22 mouse cellular contexts compared by ENCODE assay signal in genomic region chr2:79567413-79567934, GRCm38 (mm10).
A peak's percentile ranks its signal among the peaks of the same experiment; 100 is the strongest.
DNase-seq lines count a peak whose midpoint lies in the region; ATAC-seq and TF ChIP-seq lines count a peak whose summit lies in the region.
"Had no signal": no experiment of that assay in that cellular context is flagged by ENCODE, and none has a peak within 500 bp of the region (broad histone marks: within the 10 kb centered on the region; RNA-seq: fewer than 3 reads in every experiment).

No protein-coding gene starts in this region.

- H3K27me3 ChIP-seq in C2C12 (ENCODE audit: control insufficient read depth, insufficient read depth, insufficient read length) = no peaks in the 10 kb centered on the region
- no peaks in the 10 kb centered on the region for H3K27me3 ChIP-seq in heart, embryonic 15.5 days
- H3K27me3 ChIP-seq: forebrain, embryonic 12.5 days; hindbrain, embryonic 12.5 days; limb, embryonic 13.5 days; liver, embryonic 13.5 days had no signal

- H3K79me3 ChIP-seq in C2C12 (ENCODE audit: low read depth) = no peaks in the 10 kb centered on the region

- intact Hi-C loops in heart, postnatal 14 days (cut with DNase I) = loop anchor here (5.0 kb wide), 1 partner anchor 55 kb away; no protein-coding TSS in a partner anchor
- intact Hi-C loops in left cerebral cortex, postnatal 4 days (cut with DNase I) = no loop called here

- 57% methylated on average over 3 of the region's 3 CpGs for WGBS in heart, embryonic 15.5 days

- H3K9me3 ChIP-seq in heart, embryonic 15.5 days (replicated peaks) = no peaks in the 10 kb centered on the region
- H3K9me3 ChIP-seq: embryonic facial prominence, embryonic 10.5 days; forebrain, embryonic 12.5 days; hindbrain, embryonic 12.5 days; limb, embryonic 13.5 days; liver, embryonic 13.5 days had no signal

- no peak overlapping the region for H3K4me2 ChIP-seq in heart, embryonic 15.5 days
- H3K4me2 ChIP-seq: forebrain, embryonic 12.5 days; hindbrain, embryonic 12.5 days; limb, embryonic 13.5 days; liver, embryonic 13.5 days; lung, embryonic 14.5 days had no signal

- H3K36me3 ChIP-seq in C2C12 (ENCODE audit: control insufficient read depth, insufficient read depth) = no peaks in the 10 kb centered on the region
- no peaks in the 10 kb centered on the region for H3K36me3 ChIP-seq in heart, embryonic 15.5 days
- H3K36me3 ChIP-seq: embryonic facial prominence, embryonic 10.5 days; forebrain, embryonic 12.5 days; hindbrain, embryonic 12.5 days; limb, embryonic 13.5 days; liver, embryonic 13.5 days had no signal

- TF ChIP-seq CTCF in C2C12 (IDR thresholded peaks at IDR 0.05; ENCODE audit: control insufficient read depth, insufficient read depth, insufficient read length) = no peak

- peaks cover 36% of the 10 kb centered on the region for H3K4me1 ChIP-seq in heart, embryonic 15.5 days (replicated peaks)
- H3K4me1 ChIP-seq: limb, embryonic 13.5 days; liver, embryonic 13.5 days had no signal

- no peak overlapping the region for H3ac ChIP-seq in C2C12 (ENCODE audit: control insufficient read depth, insufficient read length, low read depth)

- peak; percentile 62; the same call in 1 of the 2 replicates for ATAC-seq in heart, embryonic 15.5 days (replicated peaks; ENCODE audit: insufficient number of reproducible peaks, insufficient read depth, low FRiP score, low read depth)
- ATAC-seq: inflammation-experienced regulatory T-cells, adult 6 months; midbrain, embryonic 16.5 days had no signal

- H3K79me2 ChIP-seq in C2C12 (ENCODE audit: control insufficient read depth, insufficient read depth) = no peaks in the 10 kb centered on the region

- H3K9ac ChIP-seq in heart, embryonic 15.5 days = no peak overlapping the region
- H3K9ac ChIP-seq: forebrain, embryonic 12.5 days; hindbrain, embryonic 12.5 days; limb, embryonic 13.5 days; liver, embryonic 13.5 days; lung, embryonic 14.5 days had no signal

- peak; percentile 74 for DNase-seq in heart, adult 11 months
- no peak for DNase-seq in heart, postnatal 14 days
- DNase-seq in R1 (ENCODE audit: low read depth, low spot score) = peak; percentile 13
- DNase-seq in left cerebral cortex, postnatal 4 days = no peak
- DNase-seq in adrenal gland, adult 8-10 months = no peak
- DNase-seq in right cerebral cortex, adult 2 months (ENCODE audit: low spot score in 2 of 2) = no peak
- DNase-seq: cerebellum, adult 9-10 months; kidney, adult 9 months; liver, embryonic 13.5 days; lung, embryonic 14.5 days; lung, postnatal 36 days; retina, postnatal 1 day; right cerebral cortex, postnatal 4 days; thymus, postnatal 14 days had no signal

- H3K4me3 ChIP-seq in C2C12 (ENCODE audit: insufficient read depth, poor library complexity, severe bottlenecking) = no peak overlapping the region
- no peak overlapping the region for H3K4me3 ChIP-seq in heart, embryonic 15.5 days
- H3K4me3 ChIP-seq: embryonic facial prominence, embryonic 10.5 days; forebrain, embryonic 12.5 days; hindbrain, embryonic 12.5 days; limb, embryonic 13.5 days; liver, embryonic 13.5 days had no signal

- H3K27ac ChIP-seq in heart, embryonic 15.5 days = peak overlapping the region; percentile 80
- H3K27ac ChIP-seq: embryonic facial prominence, embryonic 10.5 days; forebrain, embryonic 12.5 days; hindbrain, embryonic 12.5 days; limb, embryonic 13.5 days; liver, embryonic 13.5 days had no signal

TF ChIP-seq in C2C12, 6 proteins besides CTCF, POLR2A, EP300 and RAD21:
- no peak for TF ChIP-seq USF1 (IDR thresholded peaks at IDR 0.05; ENCODE audit: low read depth)
- TF ChIP-seq MAX (IDR thresholded peaks at IDR 0.05) = no peak
- peak; percentile 75 for TF ChIP-seq CEBPB (IDR thresholded peaks at IDR 0.05; ENCODE audit: low read depth)
TF ChIP-seq in C2C12: peak in this region for 1.

Comparison
In these comparisons a context has a peak if more than half of its experiments do, and no peak if none do; other contexts are left out.
1. DNase-seq: peak in heart, adult 11 months (single experiment) and R1 (single experiment); none in heart, postnatal 14 days (0 of 2), left cerebral cortex, postnatal 4 days (single experiment), adrenal gland, adult 8-10 months (single experiment) and right cerebral cortex, adult 2 months (0 of 2).